Mouse (Mus musculus): ENCODE results near the gene Sowahb.
"Not testable (repeated sequence)": the region's sequence is repeated elsewhere in the genome, so short reads cannot be mapped to it uniquely, and the experiment has no call there.

Gene Sowahb

GRCm38 (mm10) chr5:93042831-93043687 lies 1.8 kb downstream of the Sowahb start:
- DNase-seq (ENCODE audit: low read depth): no peak

- DNase-seq (ENCODE audit: low read depth): no peak
Observed at GRCm38 (mm10) chr5:93042031-93042430, 2.8 kb downstream of the Sowahb start.

- no peak for DNase-seq (ENCODE audit: low read depth)
Observed at GRCm38 (mm10) chr5:93041276-93041675, 3.5 kb downstream of the Sowahb start.

GRCm38 (mm10) chr5:93040095-93040494 lies 4.7 kb downstream of the Sowahb start:
- DNase-seq (ENCODE audit: low read depth): no peak

GRCm38 (mm10) chr5:93036254-93036653 lies 8.6 kb downstream of the Sowahb start:
- no peak for DNase-seq (ENCODE audit: low read depth)

GRCm38 (mm10) chr5:93035285-93035684 lies 9.5 kb downstream of the Sowahb start:
- DNase-seq (ENCODE audit: low read depth): no peak

GRCm38 (mm10) chr5:93033087-93033870 lies 11.5 kb downstream of the Sowahb start:
- DNase-seq (ENCODE audit: low read depth): no peak

GRCm38 (mm10) chr5:93032621-93033020 lies 12.2 kb downstream of the Sowahb start:
- DNase-seq (ENCODE audit: low read depth): no peak

GRCm38 (mm10) chr5:93030869-93031268 lies 14.0 kb downstream of the Sowahb start:
- no peak for DNase-seq (ENCODE audit: low read depth)

GRCm38 (mm10) chr5:93030411-93030810 lies 14.4 kb downstream of the Sowahb start:
- DNase-seq (ENCODE audit: low read depth): no peak

GRCm38 (mm10) chr5:93027120-93027675 lies 17.6 kb downstream of the Sowahb start:
- no peak for DNase-seq (ENCODE audit: low read depth)

- no peak for DNase-seq (ENCODE audit: low read depth)
Observed at GRCm38 (mm10) chr5:93026437-93027119, 18.2 kb downstream of the Sowahb start.

GRCm38 (mm10) chr5:93024754-93025280 lies 20.0 kb downstream of the Sowahb start:
- no peak for DNase-seq (ENCODE audit: low read depth)

GRCm38 (mm10) chr5:93022126-93022797 lies 22.6 kb downstream of the Sowahb start:
- DNase-seq (ENCODE audit: low read depth): no peak

GRCm38 (mm10) chr5:93020024-93020666 lies 24.7 kb downstream of the Sowahb start:
- no peak for DNase-seq (ENCODE audit: low read depth)

GRCm38 (mm10) chr5:93019207-93019606 lies 25.6 kb downstream of the Sowahb start:
- DNase-seq (ENCODE audit: low read depth): not testable (repeated sequence)

GRCm38 (mm10) chr5:93017678-93018077 lies 27.1 kb downstream of the Sowahb start:
- DNase-seq (ENCODE audit: low read depth): no peak

GRCm38 (mm10) chr5:93008256-93008655 lies 36.6 kb downstream of the Sowahb start:
- no peak for DNase-seq (ENCODE audit: low read depth)

- DNase-seq (ENCODE audit: low read depth): no peak
Observed at GRCm38 (mm10) chr5:93005815-93006341, 38.9 kb downstream of the Sowahb start.

GRCm38 (mm10) chr5:93005229-93005814 lies 39.5 kb downstream of the Sowahb start:
- no peak for DNase-seq (ENCODE audit: low read depth)
